Comparison of ENCODE assay signal across 20 mouse cellular contexts in the genomic region with DNA sequence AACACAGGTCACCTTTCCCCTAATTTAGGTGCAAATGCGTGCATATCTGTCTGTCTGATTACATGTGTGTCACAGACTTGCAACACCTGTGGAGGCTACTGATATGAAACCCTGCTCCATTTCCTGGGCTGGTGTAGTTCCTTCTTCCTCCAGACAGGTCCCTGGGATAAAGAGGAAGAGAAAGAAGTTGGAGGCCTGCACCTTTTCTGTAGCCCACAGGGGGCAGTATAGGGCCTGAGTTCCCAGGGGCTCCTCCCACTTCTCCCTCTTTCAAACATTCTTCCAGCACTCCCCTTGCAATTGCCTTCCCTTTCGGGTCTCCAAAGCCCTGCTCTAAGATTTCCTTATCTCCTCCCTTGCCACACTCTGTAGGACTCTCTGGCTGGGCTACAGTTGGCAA.
DNase-seq lines count a peak whose midpoint lies in the region; ATAC-seq and TF ChIP-seq lines count a peak whose summit lies in the region.
"Had no signal": no experiment of that assay in that cellular context is flagged by ENCODE, and none has a peak within 500 bp of the region (broad histone marks: within the 10 kb centered on the region; RNA-seq: fewer than 3 reads in every experiment).

No protein-coding gene starts in this region.

- in situ Hi-C loops in ES-E14 (cut with MboI; ENCODE audit: low sequenced_read_pairs in 2 of 2, unreplicated experiment in 2 of 2) = no loop called here

- no peak for ATAC-seq in liver, postnatal 0 days
- ATAC-seq in liver, embryonic 12.5 days = no peak
- ATAC-seq in granulocyte monocyte progenitor cell, adult 5-6 weeks (replicated peaks; ENCODE audit: poor library complexity, severe bottlenecking) = peak; percentile 50; the same call in 1 of the 2 replicates
- ATAC-seq in kidney, embryonic 15.5 days (replicated peaks; ENCODE audit: low FRiP score) = no peak
- ATAC-seq: hindbrain, embryonic 16.5 days had no signal

- no peak overlapping the region for H3K4me2 ChIP-seq in liver, postnatal 0 days (ENCODE audit: low read depth, low read length)
- H3K4me2 ChIP-seq in liver, embryonic 12.5 days = no peak overlapping the region
- H3K4me2 ChIP-seq in kidney, embryonic 15.5 days = no peak overlapping the region
- H3K4me2 ChIP-seq: embryonic facial prominence, embryonic 12.5 days; forebrain, embryonic 12.5 days; limb, embryonic 12.5 days; midbrain, embryonic 12.5 days had no signal

- WGBS in liver, postnatal 0 days (ENCODE audit: insufficient replicate concordance) = 50% methylated on average over 2 of the region's 2 CpGs
- WGBS in liver, embryonic 12.5 days (ENCODE audit: insufficient replicate concordance) = 34% methylated on average over 2 of the region's 2 CpGs
- 73% methylated on average over 2 of the region's 2 CpGs for WGBS in kidney, embryonic 15.5 days

- TF ChIP-seq CTCF in liver, postnatal 0 days (IDR thresholded peaks at IDR 0.05; ENCODE audit: low read depth) = 0 out of 2 replicates have a peak, but pooled peaks have one; percentile 10
- peak; percentile 51 for TF ChIP-seq CTCF in E14TG2a.4 (conservative IDR thresholded peaks at IDR 0.05; ENCODE audit: low read length)

- no peak overlapping the region for H3K9ac ChIP-seq in liver, postnatal 0 days (replicated peaks)
- H3K9ac ChIP-seq in liver, embryonic 12.5 days = no peak overlapping the region
- H3K9ac ChIP-seq in ES-E14 (ENCODE audit: insufficient read depth, low read depth, low read length, poor library complexity, severe bottlenecking) = no peak overlapping the region
- H3K9ac ChIP-seq in kidney, embryonic 15.5 days = no peak overlapping the region
- H3K9ac ChIP-seq: embryonic facial prominence, embryonic 12.5 days; forebrain, embryonic 12.5 days; limb, embryonic 12.5 days; liver, embryonic 14.5 days; midbrain, embryonic 12.5 days had no signal

- no peak overlapping the region for H3K27ac ChIP-seq in liver, postnatal 0 days (ENCODE audit: low read depth)
- H3K27ac ChIP-seq in liver, embryonic 12.5 days = no peak overlapping the region
- no peak overlapping the region for H3K27ac ChIP-seq in ES-E14 (ENCODE audit: insufficient read depth, low read depth, low read length, poor library complexity, severe bottlenecking)
- no peak overlapping the region for H3K27ac ChIP-seq in kidney, embryonic 15.5 days
- H3K27ac ChIP-seq: embryonic facial prominence, embryonic 12.5 days; forebrain, embryonic 12.5 days; limb, embryonic 12.5 days; liver, embryonic 14.5 days; macrophage; midbrain, embryonic 12.5 days had no signal

- H3K36me3 ChIP-seq in liver, postnatal 0 days (replicated peaks; ENCODE audit: insufficient read depth, low read length) = no peaks in the 10 kb centered on the region
- H3K36me3 ChIP-seq in liver, embryonic 12.5 days = no peaks in the 10 kb centered on the region
- H3K36me3 ChIP-seq in E14TG2a.4 (ENCODE audit: insufficient read depth, low read length) (no peaks in the 10 kb centered on the region), ES-E14 (ENCODE audit: control insufficient read depth, insufficient read depth, low read length, poor library complexity, severe bottlenecking) (no peaks in the 10 kb centered on the region)
- H3K36me3 ChIP-seq in kidney, embryonic 15.5 days = no peaks in the 10 kb centered on the region
- H3K36me3 ChIP-seq: embryonic facial prominence, embryonic 12.5 days; forebrain, embryonic 12.5 days; limb, embryonic 12.5 days; midbrain, embryonic 12.5 days had no signal

- no peaks in the 10 kb centered on the region for H3K4me1 ChIP-seq in liver, postnatal 0 days (ENCODE audit: insufficient read depth)
- H3K4me1 ChIP-seq in liver, embryonic 12.5 days = no peaks in the 10 kb centered on the region
- no peaks in the 10 kb centered on the region for H3K4me1 ChIP-seq in E14TG2a.4 (replicated peaks; ENCODE audit: low read depth, low read length)
- no peaks in the 10 kb centered on the region for H3K4me1 ChIP-seq in ES-E14 (ENCODE audit: control insufficient read depth in 2 of 2, insufficient read depth in 2 of 2, low read length in 2 of 2, poor library complexity in 1 of 2)
- H3K4me1 ChIP-seq in kidney, embryonic 15.5 days = no peaks in the 10 kb centered on the region
- H3K4me1 ChIP-seq: embryonic facial prominence, embryonic 12.5 days; forebrain, embryonic 12.5 days; limb, embryonic 12.5 days; midbrain, embryonic 12.5 days had no signal

- no peak for DNase-seq in liver, postnatal 0 days
- peak; percentile 17 for DNase-seq in ES-E14 (ENCODE audit: low read depth, low spot score)
- DNase-seq in urinary bladder, postnatal 36 days (ENCODE audit: low spot score in 2 of 2) = no peak
- DNase-seq in heart, postnatal 10 days = no peak
- DNase-seq: adrenal gland, adult 2 months; cerebellum, adult 11-12 months; cerebellum, postnatal 10 days; kidney, adult 11 months; kidney, postnatal 10 days had no signal

- H3K4me3 ChIP-seq in liver, postnatal 0 days (ENCODE audit: low read depth, low read length) = no peak overlapping the region
- H3K4me3 ChIP-seq in liver, embryonic 12.5 days = no peak overlapping the region
- H3K4me3 ChIP-seq in E14TG2a.4 (replicated peaks; ENCODE audit: low read length) (no peak overlapping the region), ES-E14 (ENCODE audit: insufficient read depth in 1 of 2, low read depth in 1 of 2, low read length in 2 of 2, poor library complexity in 1 of 2, severe bottlenecking in 1 of 2) (peak overlapping the region in 1 of 2 experiments; percentile 20; a peak in 1 of 4 replicates)
- no peak overlapping the region for H3K4me3 ChIP-seq in kidney, embryonic 15.5 days (replicated peaks)
- H3K4me3 ChIP-seq: embryonic facial prominence, embryonic 12.5 days; forebrain, embryonic 12.5 days; limb, embryonic 12.5 days; midbrain, embryonic 12.5 days had no signal

- no peaks in the 10 kb centered on the region for H3K27me3 ChIP-seq in liver, postnatal 0 days (ENCODE audit: insufficient read depth, low read length)
- H3K27me3 ChIP-seq in liver, embryonic 12.5 days (replicated peaks) = no peaks in the 10 kb centered on the region
- no peaks in the 10 kb centered on the region for H3K27me3 ChIP-seq in E14TG2a.4 (ENCODE audit: insufficient read depth, low read length)
- H3K27me3 ChIP-seq in kidney, embryonic 15.5 days = no peaks in the 10 kb centered on the region
- H3K27me3 ChIP-seq: embryonic facial prominence, embryonic 12.5 days; forebrain, embryonic 12.5 days; limb, embryonic 12.5 days; midbrain, embryonic 12.5 days had no signal

- intact Hi-C loops in heart, postnatal 10 days (cut with DNase I) = loop anchor here (10.0 kb wide), 1 partner anchor 440 kb away; no protein-coding TSS in a partner anchor

- H3K9me3 ChIP-seq in liver, postnatal 0 days (ENCODE audit: low read length) = no peaks in the 10 kb centered on the region
- H3K9me3 ChIP-seq in liver, embryonic 12.5 days (replicated peaks) = no peaks in the 10 kb centered on the region
- H3K9me3 ChIP-seq in E14TG2a.4 (ENCODE audit: low read length) = no peaks in the 10 kb centered on the region
- H3K9me3 ChIP-seq in ES-E14 (ENCODE audit: control insufficient read depth, insufficient read depth, low read depth, low read length) = no peaks in the 10 kb centered on the region
- no peaks in the 10 kb centered on the region for H3K9me3 ChIP-seq in kidney, embryonic 15.5 days (replicated peaks)
- H3K9me3 ChIP-seq: embryonic facial prominence, embryonic 12.5 days; forebrain, embryonic 12.5 days; limb, embryonic 12.5 days; midbrain, embryonic 12.5 days had no signal

- no peak for TF ChIP-seq EP300 in liver, postnatal 0 days (IDR thresholded peaks at IDR 0.05; ENCODE audit: low read depth)

TF ChIP-seq in ES-E14, 5 proteins besides CTCF, POLR2A, EP300 and RAD21:
- no peak for TF ChIP-seq HCFC1 (IDR thresholded peaks at IDR 0.05; ENCODE audit: borderline replicate concordance, insufficient read depth, low read length)
- no peak for TF ChIP-seq CHD2 (IDR thresholded peaks at IDR 0.05; ENCODE audit: low read depth, low read length)
- no peak for TF ChIP-seq ZNF384 (IDR thresholded peaks at IDR 0.05; ENCODE audit: low read depth, low read length)
- 0 out of 2 replicates have a peak, but pooled peaks have one; percentile 18 for TF ChIP-seq ZC3H11A (IDR thresholded peaks at IDR 0.05; ENCODE audit: borderline replicate concordance, low read depth, low read length)
- no peak for TF ChIP-seq MAFK (IDR thresholded peaks at IDR 0.05; ENCODE audit: insufficient read depth, low read depth, low read length)
